Mouse (Mus musculus) kidney, postnatal 0 days (tissue): Measurements from ENCODE around the gene Btbd9. TPM values are rescaled to one million over a fixed set of nuclear protein-coding genes. Genes with fewer than 3 reads are reported as not detected.

Source experiments
- ATAC-seq: fragments of 200-750 bp; cut with Nextera tagmentation; replicated peaks from 2 replicates; pipeline ENCODE4 v1.8.0; 2017; ENCODE audit warnings: low read depth, moderate number of reproducible peaks, moderate TSS enrichment, moderate library complexity; ENCODE audit not compliant: low FRiP score
- DNase-seq: peaks from one replicate; pipeline ENCODE4 v3.0.0-alpha.2; 2016; ENCODE audit warnings: low spot score
- H3K27ac ChIP-seq: fragments of 300-500 bp; sonication (generic); 2 replicates; pipeline ENCODE4 v1.5.1; 2014; ENCODE audit warnings: mild to moderate bottlenecking
- H3K27me3 ChIP-seq: fragments of 300-500 bp; sonication (generic); 2 replicates; pipeline ENCODE4 v1.6.1; 2014; ENCODE audit warnings: low read length, mixed read lengths; ENCODE audit not compliant: insufficient read depth
- H3K36me3 ChIP-seq: fragments of 300-500 bp; sonication (generic); 2 replicates; pipeline ENCODE4 v1.6.1; 2014; ENCODE audit warnings: low read length, mixed read lengths; ENCODE audit not compliant: insufficient read depth
- H3K4me1 ChIP-seq: fragments of 300-500 bp; sonication (generic); replicated peaks from 2 replicates; pipeline ENCODE4 v1.6.1; 2014; ENCODE audit warnings: antibody characterized with exemption, low read length, mixed read lengths; ENCODE audit not compliant: insufficient read depth
- H3K4me2 ChIP-seq: fragments of 300-500 bp; sonication (generic); 2 replicates; pipeline ENCODE4 v1.6.1; 2014; ENCODE audit warnings: mild to moderate bottlenecking, low read length, moderate library complexity, mixed read lengths
- H3K4me3 ChIP-seq: fragments of 300-500 bp; sonication (generic); replicated peaks from 2 replicates; pipeline ENCODE4 v1.5.1; 2014; ENCODE audit warnings: low read depth, low read length
- H3K9ac ChIP-seq: fragments of 300-500 bp; sonication (generic); 2 replicates; pipeline ENCODE4 v1.6.1; 2014; ENCODE audit warnings: low read depth, low read length
- H3K9me3 ChIP-seq: fragments of 300-500 bp; sonication (generic); replicated peaks from 2 replicates; pipeline ENCODE4 v1.6.1; 2016; ENCODE audit warnings: low read length, inconsistent platforms, mixed read lengths
- CTCF ChIP-seq: IDR thresholded peaks from 2 replicates; pipeline ENCODE4 v1.5.1; 2016; ENCODE audit warnings: antibody characterized with exemption, low read depth, mild to moderate bottlenecking, moderate library complexity
- WGBS: fragments of 180-500 bp; shearing (Covaris S2); extraction: QIAGEN DNeasy Blood & Tissue Kit; methylation state at CpG from one replicate; pipeline ENCODE4 v1.1.7; 2014; 5-methylcytosine and 5-hydroxymethylcytosine counted together
- polyA plus RNA-seq: library from polyadenylated mRNA; unstranded; fragments of >200 nt; fragmentation: Nextera tagmentation; extraction: Ambion mirVana; gene quantifications from 2 replicates; pipeline ENCODE4 v1.2.1, GENCODE M21; 2015

The Btbd9 gene
- polyA plus RNA-seq, 1 experiment from 2014 or later: 41.1 TPM

GRCm38 (mm10) chr17:30564971-30565370 is 11.3 kb downstream of the Btbd9 start:
- 77% methylated on average over 7 of the region's 7 CpGs for WGBS
- ATAC-seq (no peak), DNase-seq (no peak)
- Histone ChIP-seq H3K9me3 (no peaks in the 10 kb centered on the region), H3K36me3 (no peaks in the 10 kb centered on the region), H3K4me2 (no peak overlapping the region), H3K27me3 (no peaks in the 10 kb centered on the region), H3K27ac (no peak overlapping the region), H3K9ac (no peak overlapping the region), H3K4me3 (no peak overlapping the region), H3K4me1 (0 out of 2 replicates have a peak, but pooled peaks cover 2% of the 10 kb centered on the region)
- no peak for TF ChIP-seq CTCF

- ATAC-seq (no peak), DNase-seq (no peak)
- no peaks in the 10 kb centered on the region for H3K27me3 ChIP-seq
- H3K9me3 ChIP-seq: no peaks in the 10 kb centered on the region
- H3K4me3 ChIP-seq: no peak overlapping the region
- no peak overlapping the region for H3K4me2 ChIP-seq
- H3K36me3 ChIP-seq: no peaks in the 10 kb centered on the region
- no peak overlapping the region for H3K9ac ChIP-seq
- no peak for TF ChIP-seq CTCF
- H3K4me1 ChIP-seq: no peaks in the 10 kb centered on the region
- WGBS: 85% methylated on average over 3 of the region's 3 CpGs
- no peak overlapping the region for H3K27ac ChIP-seq
Observed at GRCm38 (mm10) chr17:30564407-30564806, 11.9 kb downstream of the Btbd9 start.

GRCm38 (mm10) chr17:30563484-30564075 is 12.7 kb downstream of the Btbd9 start:
- no peak for ATAC-seq
- WGBS: 74% methylated on average over 6 of the region's 6 CpGs

GRCm38 (mm10) chr17:30562770-30563169 is 13.5 kb downstream of the Btbd9 start:
- Histone ChIP-seq H3K9me3 (no peaks in the 10 kb centered on the region), H3K27ac (no peak overlapping the region), H3K36me3 (no peaks in the 10 kb centered on the region), H3K4me3 (no peak overlapping the region), H3K27me3 (no peaks in the 10 kb centered on the region), H3K4me1 (no peaks in the 10 kb centered on the region), H3K9ac (no peak overlapping the region), H3K4me2 (no peak overlapping the region)
- no peak for DNase-seq
- no peak for ATAC-seq
- TF ChIP-seq CTCF: no peak
- 84% methylated on average over 2 of the region's 2 CpGs for WGBS

More at GRCm38 (mm10) chr17:30563484-30564075, 12.7 kb downstream of the Btbd9 start:
- H3K27ac ChIP-seq: no peak overlapping the region
- no peak overlapping the region for H3K4me3 ChIP-seq
- no peak overlapping the region for H3K4me2 ChIP-seq
- TF ChIP-seq CTCF: no peak
- no peak overlapping the region for H3K9ac ChIP-seq
- H3K4me1 ChIP-seq: no peaks in the 10 kb centered on the region
- DNase-seq: no peak
- no peaks in the 10 kb centered on the region for H3K27me3 ChIP-seq
- H3K36me3 ChIP-seq: no peaks in the 10 kb centered on the region
- H3K9me3 ChIP-seq: no peaks in the 10 kb centered on the region

GRCm38 (mm10) chr17:30559536-30559935 is 16.8 kb downstream of the Btbd9 start:
- ATAC-seq: no peak
- WGBS: 53% methylated on average over 3 of the region's 3 CpGs
- H3K9ac ChIP-seq: no peak overlapping the region
- peak; percentile 59 for DNase-seq
- no peaks in the 10 kb centered on the region for H3K9me3 ChIP-seq
- no peak overlapping the region for H3K4me2 ChIP-seq
- TF ChIP-seq CTCF: peak; percentile 85
- H3K4me3 ChIP-seq: no peak overlapping the region
- H3K27me3 ChIP-seq: no peaks in the 10 kb centered on the region
- no peaks in the 10 kb centered on the region for H3K4me1 ChIP-seq
- no peaks in the 10 kb centered on the region for H3K36me3 ChIP-seq
- H3K27ac ChIP-seq: no peak overlapping the region

GRCm38 (mm10) chr17:30558623-30559022 is 17.7 kb downstream of the Btbd9 start:
- Histone ChIP-seq H3K27me3 (no peaks in the 10 kb centered on the region), H3K4me1 (no peaks in the 10 kb centered on the region), H3K36me3 (no peaks in the 10 kb centered on the region), H3K4me2 (no peak overlapping the region), H3K9ac (no peak overlapping the region), H3K27ac (no peak overlapping the region), H3K9me3 (no peaks in the 10 kb centered on the region), H3K4me3 (no peak overlapping the region)
- DNase-seq (no peak), ATAC-seq (no peak)
- 82% methylated on average over 2 of the region's 2 CpGs for WGBS
- no peak for TF ChIP-seq CTCF

- DNase-seq (no peak), ATAC-seq (no peak)
- Histone ChIP-seq H3K36me3 (no peaks in the 10 kb centered on the region), H3K4me2 (no peak overlapping the region), H3K4me1 (no peaks in the 10 kb centered on the region), H3K9ac (no peak overlapping the region), H3K27me3 (no peaks in the 10 kb centered on the region), H3K4me3 (no peak overlapping the region), H3K27ac (no peak overlapping the region), H3K9me3 (no peaks in the 10 kb centered on the region)
- 87% methylated on average over 3 of the region's 3 CpGs for WGBS
- no peak for TF ChIP-seq CTCF
Observed at GRCm38 (mm10) chr17:30556512-30556911, 19.8 kb downstream of the Btbd9 start.
